Mouse (Mus musculus): Measurements from ENCODE around the gene 1110017D15Rik. TPM values are rescaled to one million over a fixed set of nuclear protein-coding genes. Genes with fewer than 3 reads are reported as not detected.

Gene 1110017D15Rik
- polyA plus RNA-seq, 1 experiment = 1.7 TPM

DNA sequence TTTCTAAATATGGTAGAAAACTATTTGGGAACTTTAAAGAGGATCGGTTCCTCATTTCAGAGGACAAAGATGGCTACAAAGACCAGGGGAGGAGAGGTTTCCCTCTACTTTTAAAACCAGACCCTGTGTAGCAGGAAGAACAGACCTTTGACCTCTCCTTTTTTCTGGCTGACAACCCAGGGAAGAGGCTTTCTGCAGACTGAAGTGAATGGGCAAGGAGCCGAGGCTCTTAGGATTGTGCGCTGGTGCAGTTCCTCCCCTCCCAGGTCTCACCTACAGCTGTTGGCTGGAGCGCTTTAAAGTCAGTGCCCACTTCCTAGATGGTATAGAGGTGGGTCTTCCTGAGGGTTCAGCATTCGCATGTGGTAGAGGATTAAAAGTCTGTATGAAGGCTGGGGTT lies 20.1 kb downstream of the 1110017D15Rik start:
- DNase-seq = no peak
- Histone ChIP-seq H3K4me3 (ENCODE audit: control insufficient read depth, insufficient read depth, low read length) (no peak overlapping the region), H3K4me1 (replicated peaks; ENCODE audit: control insufficient read depth, insufficient read depth, low read length) (0 out of 2 replicates have a peak, but pooled peaks cover 3% of the 10 kb centered on the region), H3K27me3 (ENCODE audit: control insufficient read depth, insufficient read depth, low read length) (peaks cover 11% of the 10 kb centered on the region; the same call in 1 of the 2 replicates), H3K27ac (ENCODE audit: control insufficient read depth, insufficient read depth, low read length) (no peak overlapping the region), H3K36me3 (ENCODE audit: control insufficient read depth, insufficient read depth, low read length) (no peaks in the 10 kb centered on the region)
- TF ChIP-seq CTCF (IDR thresholded peaks at IDR 0.05; ENCODE audit: borderline replicate concordance, control insufficient read depth, extremely low read depth, insufficient read depth, low read length, poor library complexity) = no peak
- no peak for TF ChIP-seq POLR2A (IDR thresholded peaks at IDR 0.05; ENCODE audit: control insufficient read depth, extremely low read depth, insufficient read depth, low read length, poor library complexity)
- WGBS = 44% methylated on average over 5 of the region's 5 CpGs

DNA sequence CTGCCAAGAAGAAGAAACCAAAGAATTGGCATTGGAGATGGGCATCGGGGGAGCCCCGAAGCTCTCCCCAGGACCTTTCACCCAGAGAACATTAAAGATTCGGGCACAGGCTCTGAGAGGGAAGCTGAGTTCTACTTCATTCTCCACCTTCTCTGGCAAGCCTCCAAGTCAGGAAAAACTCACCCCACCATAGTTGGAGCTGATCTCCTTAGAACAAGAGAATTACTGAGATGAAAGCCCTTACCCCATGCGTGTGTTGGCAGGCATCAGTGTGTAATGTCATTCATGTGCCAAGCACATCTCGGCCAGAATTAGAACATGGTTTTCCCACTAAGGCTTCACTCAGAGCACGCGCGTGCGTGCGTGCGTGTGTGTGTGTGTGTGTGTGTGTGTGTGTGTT lies 21.3 kb downstream of the 1110017D15Rik start:
- H3K4me1 ChIP-seq (replicated peaks; ENCODE audit: control insufficient read depth, insufficient read depth, low read length) = 0 out of 2 replicates have a peak, but pooled peaks cover 3% of the 10 kb centered on the region
- no peak overlapping the region for H3K4me3 ChIP-seq (ENCODE audit: control insufficient read depth, insufficient read depth, low read length)
- 85% methylated on average over 11 of the region's 11 CpGs for WGBS
- TF ChIP-seq CTCF (IDR thresholded peaks at IDR 0.05; ENCODE audit: borderline replicate concordance, control insufficient read depth, extremely low read depth, insufficient read depth, low read length, poor library complexity) = no peak
- TF ChIP-seq POLR2A (IDR thresholded peaks at IDR 0.05; ENCODE audit: control insufficient read depth, extremely low read depth, insufficient read depth, low read length, poor library complexity) = no peak
- H3K27ac ChIP-seq (ENCODE audit: control insufficient read depth, insufficient read depth, low read length) = no peak overlapping the region
- DNase-seq = no peak
- H3K36me3 ChIP-seq (ENCODE audit: control insufficient read depth, insufficient read depth, low read length) = no peaks in the 10 kb centered on the region
- peaks cover 11% of the 10 kb centered on the region; the same call in 1 of the 2 replicates for H3K27me3 ChIP-seq (ENCODE audit: control insufficient read depth, insufficient read depth, low read length)

DNA sequence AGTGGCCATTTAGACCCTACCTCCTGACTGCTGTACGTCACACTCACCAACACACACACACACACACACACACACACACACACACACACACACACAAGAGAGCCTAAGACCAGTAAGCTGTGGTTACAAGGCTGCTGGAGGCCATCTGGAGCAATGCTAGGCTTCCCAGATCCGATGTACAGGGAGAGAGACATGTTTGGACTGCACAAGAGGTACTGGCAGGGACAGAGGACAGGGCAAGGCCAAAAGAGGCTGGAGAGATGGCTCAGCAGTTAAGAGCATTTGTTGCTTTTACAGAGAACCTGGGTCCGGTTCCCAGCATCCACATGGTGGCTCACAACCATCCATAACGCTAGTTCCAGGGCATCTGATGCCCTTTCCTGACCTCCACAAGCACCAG lies 22.1 kb downstream of the 1110017D15Rik start:
- no peak for DNase-seq
- Histone ChIP-seq H3K27me3 (ENCODE audit: control insufficient read depth, insufficient read depth, low read length) (peaks cover 11% of the 10 kb centered on the region; the same call in 1 of the 2 replicates), H3K36me3 (ENCODE audit: control insufficient read depth, insufficient read depth, low read length) (no peaks in the 10 kb centered on the region), H3K4me3 (ENCODE audit: control insufficient read depth, insufficient read depth, low read length) (no peak overlapping the region), H3K4me1 (replicated peaks; ENCODE audit: control insufficient read depth, insufficient read depth, low read length) (0 out of 2 replicates have a peak, but pooled peaks cover 3% of the 10 kb centered on the region), H3K27ac (ENCODE audit: control insufficient read depth, insufficient read depth, low read length) (no peak overlapping the region)
- TF ChIP-seq POLR2A (IDR thresholded peaks at IDR 0.05; ENCODE audit: control insufficient read depth, extremely low read depth, insufficient read depth, low read length, poor library complexity) (no peak), CTCF (IDR thresholded peaks at IDR 0.05; ENCODE audit: borderline replicate concordance, control insufficient read depth, extremely low read depth, insufficient read depth, low read length, poor library complexity) (no peak)
- WGBS = 82% methylated on average over 4 of the region's 4 CpGs

DNA sequence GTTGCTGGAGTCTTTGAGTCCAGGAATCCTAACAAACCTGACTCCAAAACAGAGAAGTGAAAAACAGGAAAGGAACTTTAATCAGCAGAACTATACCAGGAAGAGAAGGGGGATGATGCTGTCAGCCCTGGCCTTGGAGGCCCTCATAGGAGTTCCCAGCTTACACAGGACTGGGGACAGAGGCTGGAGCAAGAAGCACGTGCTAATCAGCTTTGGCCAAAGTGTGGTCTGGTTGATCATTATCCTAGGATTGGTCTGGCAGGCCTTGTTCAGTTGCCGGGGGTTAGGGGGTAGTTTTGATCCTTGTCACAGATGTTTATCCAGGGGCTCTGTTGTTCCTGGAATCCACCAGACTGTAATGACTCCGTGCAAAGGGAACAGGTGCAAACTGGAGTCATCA lies 22.8 kb downstream of the 1110017D15Rik start:
- H3K27ac ChIP-seq (ENCODE audit: control insufficient read depth, insufficient read depth, low read length) = no peak overlapping the region
- 0 out of 2 replicates have a peak, but pooled peaks cover 3% of the 10 kb centered on the region for H3K4me1 ChIP-seq (replicated peaks; ENCODE audit: control insufficient read depth, insufficient read depth, low read length)
- no peak for TF ChIP-seq CTCF (IDR thresholded peaks at IDR 0.05; ENCODE audit: borderline replicate concordance, control insufficient read depth, extremely low read depth, insufficient read depth, low read length, poor library complexity)
- no peak for TF ChIP-seq POLR2A (IDR thresholded peaks at IDR 0.05; ENCODE audit: control insufficient read depth, extremely low read depth, insufficient read depth, low read length, poor library complexity)
- H3K4me3 ChIP-seq (ENCODE audit: control insufficient read depth, insufficient read depth, low read length) = no peak overlapping the region
- WGBS = 44% methylated on average over 3 of the region's 3 CpGs
- H3K36me3 ChIP-seq (ENCODE audit: control insufficient read depth, insufficient read depth, low read length) = no peaks in the 10 kb centered on the region
- DNase-seq = no peak
- H3K27me3 ChIP-seq (ENCODE audit: control insufficient read depth, insufficient read depth, low read length) = peaks cover 11% of the 10 kb centered on the region; the same call in 1 of the 2 replicates

DNA sequence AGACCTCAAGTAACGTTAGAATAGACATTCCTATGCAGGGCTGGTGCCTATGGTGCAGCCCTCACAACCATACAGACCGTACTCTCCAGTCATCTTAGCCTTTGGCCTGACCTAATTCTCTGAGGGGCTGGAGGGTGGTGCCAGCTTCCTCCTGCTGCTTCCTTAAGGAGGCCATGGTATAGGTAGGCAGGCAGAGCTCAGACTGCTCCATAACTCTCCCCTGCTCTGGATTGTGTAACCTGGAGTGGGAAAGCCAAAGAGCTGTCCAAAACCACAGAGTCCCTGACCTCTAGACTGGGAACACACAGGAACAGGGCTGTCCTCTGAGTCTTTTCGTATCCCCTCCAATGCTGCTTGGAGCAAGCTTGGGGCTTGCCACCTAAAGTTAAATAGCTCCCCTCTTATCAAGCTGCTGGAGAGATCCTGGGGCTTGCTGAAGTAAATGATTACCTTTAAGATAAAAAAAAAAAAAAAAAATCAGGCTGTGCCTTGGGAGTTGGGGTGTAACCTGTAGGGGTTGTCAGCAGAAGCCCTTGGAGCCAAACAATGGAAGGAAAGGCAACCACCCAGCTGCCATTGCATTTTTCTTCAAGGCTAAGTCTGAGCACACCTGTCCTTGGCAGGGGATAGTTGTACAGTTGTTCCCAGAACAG lies 23.5 kb downstream of the 1110017D15Rik start:
- H3K27ac ChIP-seq (ENCODE audit: control insufficient read depth, insufficient read depth, low read length) = no peak overlapping the region
- H3K4me1 ChIP-seq (replicated peaks; ENCODE audit: control insufficient read depth, insufficient read depth, low read length) = 0 out of 2 replicates have a peak, but pooled peaks cover 3% of the 10 kb centered on the region
- no peaks in the 10 kb centered on the region for H3K36me3 ChIP-seq (ENCODE audit: control insufficient read depth, insufficient read depth, low read length)
- DNase-seq = no peak
- TF ChIP-seq CTCF (IDR thresholded peaks at IDR 0.05; ENCODE audit: borderline replicate concordance, control insufficient read depth, extremely low read depth, insufficient read depth, low read length, poor library complexity) (no peak), POLR2A (IDR thresholded peaks at IDR 0.05; ENCODE audit: control insufficient read depth, extremely low read depth, insufficient read depth, low read length, poor library complexity) (no peak)
- no peak overlapping the region for H3K4me3 ChIP-seq (ENCODE audit: control insufficient read depth, insufficient read depth, low read length)
- H3K27me3 ChIP-seq (ENCODE audit: control insufficient read depth, insufficient read depth, low read length) = peaks cover 10% of the 10 kb centered on the region; the same call in 1 of the 2 replicates
- WGBS = 92% methylated on average over 3 of the region's 3 CpGs

DNA sequence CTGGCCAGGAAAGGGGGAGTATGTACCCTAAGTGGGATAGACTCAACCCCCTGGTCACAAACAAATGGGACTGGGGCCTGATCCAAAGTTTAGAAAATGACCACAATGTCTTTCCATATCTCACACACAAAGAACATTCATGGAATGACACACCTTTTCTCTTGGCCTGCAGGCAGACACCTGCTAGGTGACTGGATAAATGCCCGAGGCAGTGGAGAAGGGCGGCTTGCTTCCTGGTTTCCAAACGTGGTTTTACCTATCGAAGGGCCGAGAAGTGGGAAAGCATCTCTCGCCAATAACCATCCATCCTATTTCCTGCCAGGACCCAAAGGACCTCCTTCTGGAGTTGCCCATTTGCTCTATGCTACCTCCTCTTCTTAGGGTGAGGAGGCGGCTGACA lies 24.2 kb downstream of the 1110017D15Rik start:
- TF ChIP-seq POLR2A (IDR thresholded peaks at IDR 0.05; ENCODE audit: control insufficient read depth, extremely low read depth, insufficient read depth, low read length, poor library complexity) (no peak), CTCF (IDR thresholded peaks at IDR 0.05; ENCODE audit: borderline replicate concordance, control insufficient read depth, extremely low read depth, insufficient read depth, low read length, poor library complexity) (no peak)
- no peak for DNase-seq
- Histone ChIP-seq H3K27ac (ENCODE audit: control insufficient read depth, insufficient read depth, low read length) (no peak overlapping the region), H3K27me3 (ENCODE audit: control insufficient read depth, insufficient read depth, low read length) (peaks cover 4% of the 10 kb centered on the region; the same call in 1 of the 2 replicates), H3K4me1 (replicated peaks; ENCODE audit: control insufficient read depth, insufficient read depth, low read length) (no peaks in the 10 kb centered on the region), H3K36me3 (ENCODE audit: control insufficient read depth, insufficient read depth, low read length) (no peaks in the 10 kb centered on the region), H3K4me3 (ENCODE audit: control insufficient read depth, insufficient read depth, low read length) (no peak overlapping the region)
- 87% methylated on average over 7 of the region's 7 CpGs for WGBS

All from thymus, adult 2 months (tissue).